Mouse (Mus musculus) stomach, postnatal 0 days (tissue): Measurements from ENCODE around the gene Gm9970.

ENCODE experiments used
- CTCF ChIP-seq: IDR thresholded peaks from 2 replicates; pipeline ENCODE4 v1.5.1; 2016; ENCODE audit warnings: antibody characterized with exemption, low read depth, mild to moderate bottlenecking, moderate library complexity
- EP300 ChIP-seq: optimal IDR thresholded peaks from 2 replicates; pipeline ENCODE3; 2016; ENCODE audit warnings: antibody characterized with exemption

DNA sequence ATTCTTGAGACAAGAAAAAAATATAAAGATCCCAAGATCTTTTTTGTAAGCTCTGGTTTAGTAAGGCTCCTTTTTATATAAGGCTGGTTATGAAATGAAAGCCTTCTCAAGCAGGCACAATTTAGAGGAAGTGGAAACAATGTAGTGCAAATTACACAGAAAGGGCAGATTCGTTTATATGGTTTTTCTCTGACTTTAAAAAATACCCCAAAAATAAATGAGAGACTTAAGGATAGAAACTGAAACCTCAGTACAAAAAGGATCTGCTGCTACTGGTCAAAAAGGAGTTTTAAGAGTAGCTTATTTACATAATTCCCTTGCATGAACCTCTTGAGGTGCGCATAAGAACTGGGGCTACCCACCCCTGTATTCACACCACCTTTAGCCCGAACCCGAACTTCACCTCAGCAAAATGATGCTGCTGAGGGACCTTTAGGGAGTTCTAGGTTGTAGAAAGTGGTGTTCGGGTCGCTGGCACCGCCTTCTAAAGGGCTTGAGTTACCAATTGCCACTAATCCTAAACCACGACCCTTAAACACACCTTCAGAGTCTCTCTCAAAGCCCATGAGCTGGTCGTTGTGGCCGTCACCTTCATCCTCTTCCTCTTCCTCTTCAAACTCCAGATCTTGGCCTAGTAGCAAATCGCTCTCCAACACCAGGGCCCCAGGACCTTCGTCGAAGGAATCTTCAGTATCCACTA is 39.8 kb downstream of the Gm9970 start:
- no peak for TF ChIP-seq CTCF
- no peak for TF ChIP-seq EP300
